8 mouse cellular contexts compared by ENCODE assay signal in genomic region chr2:52857611-52858528, GRCm38 (mm10). TPM values are rescaled to one million over a fixed set of nuclear protein-coding genes. Genes with fewer than 3 reads are reported as not detected.
DNase-seq lines count a peak whose midpoint lies in the region; ATAC-seq and TF ChIP-seq lines count a peak whose summit lies in the region.

Fmnl2 (plus strand) TSS chr2:52857860.

- POLR2A ChIA-PET in Patski (lab: Charles Lee) = interaction anchor here (1.4 to 1.7 kb wide), 2 partner anchors 60 to 225 kb away, joined by 3 to 7 read pairs; no protein-coding TSS in a partner anchor

- H3K27ac ChIP-seq in hindbrain, embryonic 13.5 days = peak within 1 kb of the TSS; percentile 93
- 0 out of 2 replicates have a peak within 1 kb of the TSS, but pooled peaks have one; percentile 26 for H3K27ac ChIP-seq in lung, postnatal 0 days (ENCODE audit: low read length)

- in situ Hi-C loops in Patski (cut with MboI; ENCODE audit: low pct_unique_long_range_greater_than_20kb) = loop anchor here (5.0 kb wide), 1 partner anchor 229 kb away; no protein-coding TSS in a partner anchor

- no peak for TF ChIP-seq EP300 in lung, postnatal 0 days (IDR thresholded peaks at IDR 0.05)

- no peak for TF ChIP-seq CTCF in Patski (IDR thresholded peaks at IDR 0.05)
- no peak; the same call in 1 of the 2 replicates for TF ChIP-seq CTCF in lung, postnatal 0 days (IDR thresholded peaks at IDR 0.05)

- H3K4me3 ChIP-seq in hindbrain, embryonic 13.5 days = peak within 1 kb of the TSS; percentile 71
- H3K4me3 ChIP-seq in lung, postnatal 0 days (ENCODE audit: low read depth, low read length) = peak within 1 kb of the TSS; percentile 69

- H3K9me3 ChIP-seq in hindbrain, embryonic 13.5 days = no peaks in the 10 kb centered on the region
- H3K9me3 ChIP-seq in lung, postnatal 0 days (ENCODE audit: low read length) = no peaks in the 10 kb centered on the region

- ATAC-seq in Patski = peak; percentile 81
- peak; percentile 94 for ATAC-seq in hindbrain, embryonic 13.5 days (ENCODE audit: low FRiP score)
- ATAC-seq in lung, postnatal 0 days = peak; percentile 87

- under 1% methylated on average over 112 of the region's 114 CpGs for WGBS in hindbrain, embryonic 13.5 days
- under 1% methylated on average over 73 of the region's 114 CpGs for WGBS in lung, postnatal 0 days

- DNase-seq in Patski (ENCODE audit: low read depth, low spot score) = no peak
- peak; percentile 90 to 93 for DNase-seq in cerebellum, postnatal 14 days
- DNase-seq in frontal cortex, postnatal 36 days (ENCODE audit: low spot score in 2 of 2) = peak; percentile 63 to 68
- DNase-seq in layer of hippocampus, postnatal 14 days (ENCODE audit: low spot score in 2 of 2) = peak; percentile 66 to 78
- peak; percentile 55 for DNase-seq in lung, postnatal 0 days (ENCODE audit: low spot score)
- peak; percentile 84 for DNase-seq in retina, embryonic 14.5 days (ENCODE audit: low spot score)
- DNase-seq in thymus, postnatal 4 days = peak; percentile 63

- H3K27me3 ChIP-seq in Patski = no peaks in the 10 kb centered on the region
- no peaks in the 10 kb centered on the region for H3K27me3 ChIP-seq in hindbrain, embryonic 13.5 days
- no peaks in the 10 kb centered on the region for H3K27me3 ChIP-seq in lung, postnatal 0 days (replicated peaks; ENCODE audit: insufficient read depth, low read length)

- H3K4me1 ChIP-seq in hindbrain, embryonic 13.5 days (replicated peaks) = peaks cover 43% of the 10 kb centered on the region
- peaks cover 13% of the 10 kb centered on the region; the same call in 1 of the 2 replicates for H3K4me1 ChIP-seq in lung, postnatal 0 days (ENCODE audit: insufficient read depth, low read depth, low read length)

- H3K9ac ChIP-seq in hindbrain, embryonic 13.5 days = peak within 1 kb of the TSS; percentile 96
- H3K9ac ChIP-seq in lung, postnatal 0 days (replicated peaks; ENCODE audit: low read depth) = peak within 1 kb of the TSS; percentile 59

- CTCF ChIA-PET in Patski (lab: Charles Lee) = no interaction called here

- H3K36me3 ChIP-seq in hindbrain, embryonic 13.5 days = no peaks in the 10 kb centered on the region
- H3K36me3 ChIP-seq in lung, postnatal 0 days (ENCODE audit: insufficient read depth, low read length) = no peaks in the 10 kb centered on the region

- H3K4me2 ChIP-seq in hindbrain, embryonic 13.5 days = peak within 1 kb of the TSS; percentile 92
- H3K4me2 ChIP-seq in lung, postnatal 0 days (replicated peaks; ENCODE audit: low read depth, low read length) = peak within 1 kb of the TSS; percentile 96

RNA-seq across cellular contexts. Expression of gene Fmnl2, which starts in this region (rescaled TPM):
- polyA plus RNA-seq in Patski (2021) = 14.4 TPM
- 13.3 and 13.5 TPM in 2 replicates for polyA plus RNA-seq in hindbrain, embryonic 13.5 days (2015; fragmentation: Nextera tagmentation; extraction: Ambion mirVana)
- total RNA-seq in layer of hippocampus, postnatal 14 days (2021) = 10 to 100 TPM; 52.5 to 53.8 TPM
- polyA plus RNA-seq in lung, postnatal 0 days (2015; fragmentation: Nextera tagmentation; extraction: Ambion mirVana) = 3.5 and 3.9 TPM in 2 replicates
